Mouse (Mus musculus) myocyte (in vitro differentiated cells): Measurements from ENCODE around the gene Slit2.

Experiments
- CEBPB ChIP-seq: IDR thresholded peaks from 2 replicates; pipeline ENCODE4 v1.6.1; 2011; ENCODE audit warnings: mild to moderate bottlenecking, moderate library complexity; ENCODE audit not compliant: poor library complexity, insufficient read depth, severe bottlenecking
- E2F4 ChIP-seq: IDR thresholded peaks from one replicate; pipeline ENCODE4 v1.6.1; 2011; ENCODE audit warnings: mild to moderate bottlenecking, control low read depth, moderate library complexity; ENCODE audit not compliant: insufficient read depth
- MAX ChIP-seq: IDR thresholded peaks from one replicate; pipeline ENCODE4 v1.6.1; 2011; ENCODE audit warnings: low read depth, mild to moderate bottlenecking, control low read depth
- MYOD1 ChIP-seq, 3 experiments: IDR thresholded peaks; one replicate each; pipeline ENCODE4 v1.6.1; 2011; ENCODE audit warnings: control low read depth in 2 of 3, low read depth in 2 of 3, mild to moderate bottlenecking in 2 of 3, moderate library complexity in 1 of 3; ENCODE audit not compliant: insufficient read length in 2 of 3, control insufficient read depth in 1 of 3
- MYOG ChIP-seq, 3 experiments: IDR thresholded peaks; one replicate each; pipeline ENCODE4 v1.6.1; 2011; ENCODE audit warnings: control low read depth in 2 of 3, low read depth in 2 of 3, mild to moderate bottlenecking in 2 of 3; ENCODE audit not compliant: insufficient read length in 2 of 3, control insufficient read depth in 1 of 3, insufficient read depth in 1 of 3
- POLR2A ChIP-seq: IDR thresholded peaks from one replicate; pipeline ENCODE4 v1.6.1; 2011; ENCODE audit warnings: low read depth, mild to moderate bottlenecking, control low read depth, moderate library complexity; ENCODE audit not compliant: insufficient read length
- POLR2AphosphoS2 ChIP-seq: IDR thresholded peaks from one replicate; pipeline ENCODE4 v1.6.1; 2011; ENCODE audit warnings: low read depth, control low read depth; ENCODE audit not compliant: insufficient read length
- REST ChIP-seq: IDR thresholded peaks from one replicate; pipeline ENCODE4 v1.6.1; 2011; ENCODE audit warnings: mild to moderate bottlenecking, control low read depth, moderate library complexity; ENCODE audit not compliant: insufficient read depth, insufficient read length
- SRF ChIP-seq: IDR thresholded peaks from one replicate; pipeline ENCODE4 v1.6.1; 2011; ENCODE audit warnings: low read depth; ENCODE audit not compliant: control insufficient read depth, insufficient read length
- USF1 ChIP-seq: IDR thresholded peaks from one replicate; pipeline ENCODE4 v1.6.1; 2011; ENCODE audit warnings: low read depth, mild to moderate bottlenecking, control low read depth, moderate library complexity

DNA sequence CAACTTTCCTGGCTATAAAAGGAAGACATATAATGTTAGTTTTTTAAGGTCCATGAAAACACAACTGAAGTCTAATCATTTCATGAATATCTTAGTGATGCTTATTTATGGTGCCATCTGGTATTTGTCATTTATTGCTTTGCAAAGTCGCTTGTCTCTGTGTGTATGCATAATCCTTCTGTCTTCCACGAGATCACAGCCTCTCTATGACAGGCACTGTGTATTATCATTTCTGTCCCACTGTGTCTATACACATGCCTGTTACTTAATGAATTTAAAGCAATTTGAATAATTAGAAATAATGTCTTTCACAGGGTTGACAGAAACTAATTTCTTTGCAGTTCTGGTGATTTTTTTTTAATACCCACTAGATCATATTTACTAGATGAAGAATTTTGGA lies 242.6 kb downstream of the Slit2 start:
- TF ChIP-seq POLR2A (no peak), USF1 (no peak), SRF (no peak), E2F4 (no peak), CEBPB (no peak), REST (no peak), MYOG (IDR thresholded peaks at IDR 0.05; ENCODE audit: control insufficient read depth in 1 of 3, insufficient read depth in 1 of 3, insufficient read length in 2 of 3, low read depth in 2 of 3) (no peak), MYOD1 (IDR thresholded peaks at IDR 0.05; ENCODE audit: control insufficient read depth in 1 of 3, insufficient read length in 2 of 3, low read depth in 2 of 3) (no peak), MAX (no peak), POLR2AphosphoS2 (no peak)
